Mouse (Mus musculus): ENCODE measurements at regions not wholly inside any gene's neighbourhood (a gene's known extent, or its start where the extent isn't known, plus 50 kb on each side); places are given as distances from the start of the nearest gene placed in this dataset.

GRCm38 (mm10) chr15:44112328-44112944 is 3978.3 kb downstream of the 9330182O14Rik start:
- TF ChIP-seq POLR2A (IDR thresholded peaks at IDR 0.05; ENCODE audit: control insufficient read depth, low read depth, low read length) (no peak), CTCF (IDR thresholded peaks at IDR 0.05; ENCODE audit: control insufficient read depth, insufficient read depth, insufficient replicate concordance, low read depth, low read length) (no peak)

Measured in testis, adult 2 months (tissue).